Mouse (Mus musculus) heart, embryonic 13.5 days (tissue): Measurements from ENCODE around the gene Eomes. TPM values are rescaled to one million over a fixed set of nuclear protein-coding genes. Genes with fewer than 3 reads are reported as not detected.

Experiments
- ATAC-seq: fragments of 200-750 bp; cut with Nextera tagmentation; 2 replicates; pipeline ENCODE4 v1.8.0; 2017; ENCODE audit warnings: moderate TSS enrichment; ENCODE audit not compliant: insufficient number of reproducible peaks, low FRiP score, low TSS enrichment; ENCODE audit errors: extremely low read depth
- H3K27ac ChIP-seq: fragments of 300-500 bp; sonication (generic); replicated peaks from 2 replicates; pipeline ENCODE4 v1.5.1; 2015; ENCODE audit warnings: moderate library complexity, mild to moderate bottlenecking, inconsistent platforms
- H3K27me3 ChIP-seq: fragments of 300-500 bp; sonication (generic); replicated peaks from 2 replicates; pipeline ENCODE4 v1.6.1; 2015; ENCODE audit warnings: mild to moderate bottlenecking, inconsistent platforms
- H3K36me3 ChIP-seq: fragments of 300-500 bp; sonication (generic); 2 replicates; pipeline ENCODE4 v1.6.1; 2015; ENCODE audit warnings: mild to moderate bottlenecking, inconsistent platforms
- H3K4me1 ChIP-seq: fragments of 300-500 bp; sonication (generic); 2 replicates; pipeline ENCODE4 v1.6.1; 2015; ENCODE audit warnings: inconsistent platforms
- H3K4me2 ChIP-seq: fragments of 300-500 bp; sonication (generic); 2 replicates; pipeline ENCODE4 v1.6.1; 2015; ENCODE audit warnings: inconsistent platforms, mild to moderate bottlenecking, moderate library complexity
- H3K4me3 ChIP-seq: fragments of 300-500 bp; sonication (generic); 2 replicates; pipeline ENCODE4 v1.5.1; 2015; ENCODE audit warnings: moderate library complexity, mild to moderate bottlenecking, inconsistent platforms
- H3K9ac ChIP-seq: fragments of 300-500 bp; sonication (generic); 2 replicates; pipeline ENCODE4 v1.6.1; 2015; ENCODE audit warnings: inconsistent platforms, mild to moderate bottlenecking, moderate library complexity
- H3K9me3 ChIP-seq: fragments of 300-500 bp; sonication (generic); 2 replicates; pipeline ENCODE4 v1.6.1; 2016; ENCODE audit warnings: inconsistent platforms
- WGBS: fragments of 180-500 bp; shearing (Covaris S2); methylation state at CpG from one replicate; pipeline ENCODE4 v1.1.7; 2015; ENCODE audit warnings: mixed read lengths; 5-methylcytosine and 5-hydroxymethylcytosine counted together
- polyA plus RNA-seq: library from polyadenylated mRNA; unstranded; fragments of >200 nt; fragmentation: Nextera tagmentation; extraction: Ambion mirVana; gene quantifications from 2 replicates; pipeline ENCODE4 v1.2.1, GENCODE M21; 2015

The Eomes gene
- polyA plus RNA-seq, 1 experiment from 2014 or later, result not detected

DNA sequence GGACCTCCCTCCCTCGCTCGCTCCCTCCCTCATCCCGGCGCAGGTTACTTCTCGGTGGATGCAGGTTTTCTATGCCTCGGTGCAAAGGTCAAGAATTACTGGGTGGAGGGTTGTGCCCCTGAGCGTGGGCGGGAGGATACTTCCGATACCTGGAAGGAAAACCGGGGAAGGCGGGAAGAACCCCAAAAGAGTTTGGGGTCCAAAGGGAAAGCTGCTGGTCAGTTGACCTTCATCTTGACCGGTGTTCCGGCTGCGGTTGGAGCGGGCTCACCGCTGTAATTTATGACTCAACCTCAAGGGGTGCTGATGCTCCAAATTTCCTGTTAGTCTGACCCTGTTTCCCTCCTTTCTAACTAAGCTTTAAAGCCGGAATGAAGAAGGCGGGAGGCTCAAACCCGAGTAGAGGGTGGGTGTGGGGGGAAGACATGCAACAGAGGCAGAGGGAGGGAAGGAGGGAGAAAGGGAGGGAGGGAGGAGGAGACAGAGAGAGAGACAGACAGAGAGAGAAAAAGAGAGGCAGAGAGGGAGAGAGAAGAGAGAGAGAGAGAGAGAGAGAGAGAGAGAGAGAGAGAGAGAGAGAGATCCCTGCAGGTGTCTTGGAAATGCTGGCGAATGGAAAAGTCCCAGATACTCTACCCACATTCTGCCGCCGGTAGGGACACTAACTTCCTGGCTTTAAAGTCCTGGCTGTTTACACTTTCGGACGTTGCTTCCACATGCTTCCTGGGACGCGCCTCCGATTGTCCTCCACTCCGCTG, 10.3 kb downstream of the Eomes start:
- WGBS, result under 1% methylated on average over 28 of the region's 28 CpGs
- Histone ChIP-seq H3K9me3 (no peaks in the 10 kb centered on the region), H3K9ac (peak overlapping the region; percentile 71), H3K27me3 (peaks cover 73% of the 10 kb centered on the region), H3K4me1 (peaks cover 30% of the 10 kb centered on the region), H3K27ac (no peak overlapping the region), H3K4me3 (peak overlapping the region; percentile 52), H3K4me2 (peak overlapping the region; percentile 83), H3K36me3 (no peaks in the 10 kb centered on the region)
- no peak for ATAC-seq

DNA sequence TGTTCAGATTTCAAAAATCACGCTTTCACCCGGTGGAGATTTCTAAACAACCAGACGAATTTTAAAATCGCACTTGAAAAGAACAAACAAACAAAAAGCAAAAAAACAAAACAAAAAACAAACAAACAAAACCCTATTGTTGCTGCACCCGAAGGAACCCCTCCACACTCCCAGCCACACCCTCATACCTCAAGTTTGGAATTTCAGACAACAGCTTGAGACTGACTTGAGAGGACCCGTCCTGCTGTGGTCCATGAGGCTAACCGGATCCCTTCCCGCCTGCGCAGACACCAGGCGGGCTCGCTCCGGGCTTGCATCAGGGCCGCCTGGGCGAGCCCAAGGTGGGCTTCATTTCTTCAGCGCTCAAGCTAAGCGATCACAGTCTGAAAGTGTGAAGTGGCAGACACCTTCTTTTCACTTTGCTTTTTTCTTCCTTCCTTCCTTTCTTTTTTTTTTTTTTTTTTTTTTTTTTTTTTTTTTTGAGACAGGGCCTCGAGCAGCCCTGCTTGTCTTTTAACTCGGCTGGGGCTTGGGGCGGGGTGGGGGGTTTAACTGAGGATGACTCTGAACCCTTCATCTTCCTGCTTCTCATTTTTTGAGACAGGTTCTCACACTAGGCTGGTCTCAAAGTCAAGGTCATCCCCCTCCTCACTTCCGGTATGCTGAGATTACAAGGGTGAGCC, 11.0 kb downstream of the Eomes start:
- WGBS, result 3% methylated on average over 20 of the region's 20 CpGs
- peaks cover 30% of the 10 kb centered on the region for H3K4me1 ChIP-seq
- H3K27me3 ChIP-seq, result peaks cover 66% of the 10 kb centered on the region
- peak overlapping the region; percentile 72 for H3K9ac ChIP-seq
- peak overlapping the region; percentile 52 for H3K4me3 ChIP-seq
- H3K4me2 ChIP-seq, result peak overlapping the region; percentile 83
- peaks cover under 1% of the 10 kb centered on the region; the same call in 1 of the 2 replicates for H3K9me3 ChIP-seq
- no peaks in the 10 kb centered on the region for H3K36me3 ChIP-seq
- ATAC-seq, result no peak
- H3K27ac ChIP-seq, result no peak overlapping the region

DNA sequence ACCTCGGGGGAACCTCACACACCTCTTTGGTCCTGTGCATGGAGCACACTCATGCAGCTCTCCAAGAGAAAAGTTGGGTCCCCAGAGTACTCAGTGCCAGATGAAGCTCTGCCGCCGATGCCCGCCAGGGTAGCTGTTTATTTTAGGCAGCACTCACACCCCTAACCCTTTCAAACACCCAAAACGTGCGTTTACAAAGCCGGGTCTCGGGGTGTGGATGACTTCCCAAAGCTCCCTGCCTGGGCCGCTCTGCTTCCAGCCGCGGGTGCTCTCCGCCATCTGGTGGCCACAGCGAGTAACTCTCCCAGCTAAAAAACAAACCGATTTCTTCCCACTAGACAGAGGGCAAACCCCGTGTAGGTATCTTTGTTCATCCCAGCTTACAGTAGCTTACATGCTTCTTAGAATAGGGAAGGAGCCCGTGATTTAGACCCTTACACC, 11.6 kb downstream of the Eomes start:
- peak overlapping the region; percentile 72 for H3K9ac ChIP-seq
- no peaks in the 10 kb centered on the region for H3K36me3 ChIP-seq
- WGBS, result 0% methylated on average over 16 of the region's 16 CpGs
- H3K27me3 ChIP-seq, result peaks cover 60% of the 10 kb centered on the region
- peak overlapping the region; percentile 83 for H3K4me2 ChIP-seq
- ATAC-seq, result 0 out of 2 replicates have a peak, but pooled peaks have one; percentile 31
- peaks cover 30% of the 10 kb centered on the region for H3K4me1 ChIP-seq
- H3K4me3 ChIP-seq, result peak overlapping the region; percentile 52
- peaks cover 4% of the 10 kb centered on the region; the same call in 1 of the 2 replicates for H3K9me3 ChIP-seq
- no peak overlapping the region for H3K27ac ChIP-seq

DNA sequence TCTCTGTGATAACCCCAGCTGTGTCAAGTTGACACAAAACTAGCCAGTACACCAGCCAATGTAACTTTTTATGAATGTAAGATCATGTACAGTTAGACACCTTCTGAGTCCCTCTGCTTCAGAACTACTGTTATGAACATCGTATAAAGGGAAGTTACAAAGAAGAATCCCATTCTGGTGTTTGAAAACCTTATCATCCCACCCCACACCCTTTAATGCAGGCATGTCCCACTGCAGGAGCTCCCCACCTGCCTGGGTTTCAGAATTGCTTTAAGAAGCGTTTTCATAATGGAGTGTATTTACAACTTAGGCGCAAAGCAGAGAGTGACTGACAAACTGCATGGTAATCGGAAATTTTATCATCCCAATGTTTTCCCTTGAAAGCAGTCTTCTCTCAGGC, 13.2 kb downstream of the Eomes start:
- Histone ChIP-seq H3K27ac (no peak overlapping the region), H3K4me1 (peaks cover 30% of the 10 kb centered on the region), H3K9me3 (peaks cover 4% of the 10 kb centered on the region; the same call in 1 of the 2 replicates), H3K36me3 (no peaks in the 10 kb centered on the region), H3K27me3 (peaks cover 44% of the 10 kb centered on the region), H3K4me3 (no peak overlapping the region), H3K4me2 (no peak overlapping the region), H3K9ac (no peak overlapping the region)
- WGBS, result 75% methylated on average over 4 of the region's 4 CpGs
- ATAC-seq, result no peak

DNA sequence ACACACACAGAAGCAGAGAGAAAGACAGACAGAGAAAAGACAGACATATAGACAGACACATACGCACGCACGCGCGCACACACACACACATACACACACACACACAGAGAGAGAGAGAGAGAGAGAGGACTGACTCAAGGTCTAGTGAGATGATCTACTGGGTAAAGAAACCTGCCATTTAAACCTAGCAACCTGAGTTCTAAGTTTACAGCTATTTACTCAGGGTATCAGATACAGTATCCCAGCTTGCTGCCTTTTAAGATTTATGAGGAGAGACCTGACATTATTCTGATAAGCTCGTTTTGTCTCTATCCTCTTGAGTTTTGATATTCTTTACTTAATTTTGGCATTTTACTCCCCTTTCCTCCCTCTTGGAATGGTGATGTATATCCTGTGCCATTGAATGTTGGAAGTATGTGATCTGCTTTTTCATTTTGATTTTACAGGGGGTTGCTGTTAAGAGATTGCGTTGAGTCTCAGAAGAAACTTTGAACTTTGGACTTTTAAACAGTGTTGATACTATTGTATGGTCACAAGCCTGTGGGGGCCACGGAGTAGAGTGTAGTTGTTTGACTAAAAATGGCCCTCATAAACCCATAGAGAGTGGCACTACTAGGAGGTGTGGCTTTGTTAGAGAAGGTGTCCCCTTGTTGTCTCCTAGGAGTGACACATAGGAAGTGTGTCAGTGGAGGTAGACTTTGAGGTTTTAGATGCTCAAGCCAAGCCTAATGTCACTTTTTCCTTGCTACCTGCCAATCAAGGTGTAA, 15.1 kb downstream of the Eomes start:
- Histone ChIP-seq H3K4me1 (peaks cover 12% of the 10 kb centered on the region), H3K27ac (no peak overlapping the region), H3K4me2 (no peak overlapping the region), H3K4me3 (no peak overlapping the region), H3K36me3 (no peaks in the 10 kb centered on the region), H3K9me3 (peaks cover 4% of the 10 kb centered on the region; the same call in 1 of the 2 replicates), H3K9ac (no peak overlapping the region), H3K27me3 (peaks cover 25% of the 10 kb centered on the region)
- no peak for ATAC-seq
- 76% methylated on average over 8 of the region's 8 CpGs for WGBS

DNA sequence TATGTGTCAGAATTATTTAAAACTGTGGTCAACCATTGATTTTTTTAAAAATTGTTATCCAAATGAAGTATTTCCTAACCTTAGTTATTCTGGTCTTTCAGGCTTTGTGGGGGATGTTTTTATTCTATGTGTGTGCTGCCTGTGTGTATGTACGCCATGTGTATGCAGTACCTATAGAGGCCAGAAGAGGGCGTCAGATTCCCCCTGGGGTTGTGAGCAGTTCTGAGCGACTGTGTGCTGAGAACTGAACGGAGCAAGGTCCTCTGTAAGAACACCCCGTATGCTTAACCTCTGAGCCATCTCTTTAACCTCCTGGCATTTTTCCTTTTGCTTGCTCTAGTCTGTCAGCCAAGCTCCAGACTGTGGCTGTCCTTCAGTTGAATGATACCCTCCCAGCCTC, 16.1 kb downstream of the Eomes start:
- H3K27ac ChIP-seq, result no peak overlapping the region
- no peak overlapping the region for H3K4me2 ChIP-seq
- no peaks in the 10 kb centered on the region for H3K36me3 ChIP-seq
- peaks cover 4% of the 10 kb centered on the region for H3K4me1 ChIP-seq
- WGBS, result 78% methylated on average over 5 of the region's 5 CpGs
- H3K27me3 ChIP-seq, result peaks cover 19% of the 10 kb centered on the region; the same call in 1 of the 2 replicates
- H3K9me3 ChIP-seq, result peaks cover 4% of the 10 kb centered on the region; the same call in 1 of the 2 replicates
- H3K4me3 ChIP-seq, result no peak overlapping the region
- H3K9ac ChIP-seq, result no peak overlapping the region
- no peak for ATAC-seq

DNA sequence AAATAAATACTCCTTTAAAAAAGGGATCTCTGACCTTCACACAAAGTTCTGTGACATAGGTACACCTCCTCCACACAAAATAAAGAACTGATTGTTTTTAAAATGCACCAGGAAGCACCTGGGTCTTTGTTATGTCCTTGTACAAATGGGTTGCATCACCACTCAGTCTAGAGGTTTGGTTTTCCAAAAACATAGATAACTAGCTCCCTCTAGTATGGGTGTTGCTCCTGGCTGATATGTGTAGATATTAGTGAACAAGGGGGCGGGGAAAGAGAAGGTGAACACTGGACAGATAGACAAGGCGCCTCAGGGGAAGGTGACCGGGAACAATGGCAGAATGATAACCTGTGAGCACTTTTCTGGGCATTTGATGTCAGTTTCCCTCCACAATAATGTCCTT, 17.9 kb downstream of the Eomes start:
- Histone ChIP-seq H3K36me3 (no peaks in the 10 kb centered on the region), H3K4me1 (no peaks in the 10 kb centered on the region), H3K27me3 (peaks cover 7% of the 10 kb centered on the region; the same call in 1 of the 2 replicates), H3K4me3 (no peak overlapping the region), H3K9me3 (peaks cover 4% of the 10 kb centered on the region; the same call in 1 of the 2 replicates), H3K27ac (no peak overlapping the region), H3K9ac (no peak overlapping the region), H3K4me2 (no peak overlapping the region)
- ATAC-seq, result no peak
- 72% methylated on average over 3 of the region's 3 CpGs for WGBS

DNA sequence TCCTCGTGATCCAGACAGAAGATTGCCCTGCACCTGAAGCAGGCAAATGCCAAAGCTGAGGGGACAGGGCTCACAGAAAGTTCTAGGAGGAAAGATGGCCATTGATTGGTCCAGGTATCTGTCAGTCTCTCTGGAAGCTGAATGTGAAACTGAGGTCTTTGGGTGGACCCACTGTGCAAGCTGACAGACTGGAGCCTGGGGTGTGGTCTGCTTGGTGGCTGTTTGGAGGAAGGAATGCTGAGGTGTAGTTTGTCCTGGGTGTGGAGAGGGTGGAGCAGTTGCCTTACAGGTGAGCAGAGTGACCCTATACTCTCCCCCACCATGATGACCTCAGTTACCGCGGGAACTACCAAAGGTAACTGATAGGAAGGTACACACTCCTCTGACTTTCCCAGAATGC, 18.9 kb downstream of the Eomes start:
- Histone ChIP-seq H3K27ac (no peak overlapping the region), H3K9me3 (peaks cover 4% of the 10 kb centered on the region; the same call in 1 of the 2 replicates), H3K36me3 (no peaks in the 10 kb centered on the region), H3K9ac (no peak overlapping the region), H3K27me3 (no peaks in the 10 kb centered on the region), H3K4me3 (no peak overlapping the region), H3K4me2 (no peak overlapping the region), H3K4me1 (no peaks in the 10 kb centered on the region)
- 76% methylated on average over 3 of the region's 3 CpGs for WGBS
- no peak for ATAC-seq

DNA sequence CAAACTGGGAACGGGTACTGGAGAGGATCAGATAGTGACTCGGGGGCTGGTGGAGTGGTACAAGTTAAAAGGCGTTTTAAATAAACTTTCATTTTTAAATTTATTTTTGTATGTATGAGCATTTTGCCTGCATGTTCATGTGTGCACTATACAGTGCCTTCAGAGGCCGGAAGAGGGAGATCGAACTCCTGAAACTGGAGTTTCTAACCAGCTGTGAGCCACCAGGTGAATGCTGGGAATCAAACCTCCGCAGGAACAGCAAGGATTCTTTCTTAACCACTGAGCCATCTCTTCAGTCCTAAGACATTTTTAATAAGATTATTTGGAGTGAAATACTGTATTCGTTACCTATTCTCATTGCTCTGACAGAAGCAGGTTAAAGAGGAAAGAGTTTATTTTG, 20.0 kb downstream of the Eomes start:
- 54% methylated on average over 7 of the region's 7 CpGs for WGBS
- ATAC-seq, result no peak

DNA sequence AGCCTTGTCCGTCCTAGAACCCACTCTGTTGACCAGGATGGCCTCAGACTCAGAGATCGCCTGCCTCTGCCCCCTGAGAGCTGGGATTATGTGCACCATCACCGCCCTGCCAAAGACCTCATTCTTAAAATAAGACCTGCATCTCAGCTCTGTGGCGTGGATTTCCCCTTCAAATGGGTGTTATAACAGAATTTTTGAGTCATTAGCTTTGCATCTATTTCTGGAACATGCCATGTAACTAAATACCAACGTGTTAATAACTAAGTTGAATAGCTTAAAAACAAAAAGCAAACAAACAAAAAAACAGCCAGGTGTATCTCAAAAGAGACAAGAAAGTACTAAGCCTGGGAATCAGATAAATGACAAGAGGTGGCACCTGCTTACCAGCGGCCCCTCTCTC, 23.0 kb downstream of the Eomes start:
- Histone ChIP-seq H3K4me3 (no peak overlapping the region), H3K9me3 (no peaks in the 10 kb centered on the region), H3K4me1 (peaks cover 4% of the 10 kb centered on the region; the same call in 1 of the 2 replicates), H3K27me3 (no peaks in the 10 kb centered on the region), H3K4me2 (no peak overlapping the region), H3K9ac (no peak overlapping the region), H3K27ac (no peak overlapping the region), H3K36me3 (no peaks in the 10 kb centered on the region)
- 77% methylated on average over 6 of the region's 6 CpGs for WGBS
- ATAC-seq, result no peak

More for the DNA sequence above, 20.0 kb downstream of the Eomes start:
- Histone ChIP-seq H3K4me2 (no peak overlapping the region), H3K4me1 (no peaks in the 10 kb centered on the region), H3K4me3 (no peak overlapping the region), H3K27me3 (no peaks in the 10 kb centered on the region), H3K9me3 (peaks cover 4% of the 10 kb centered on the region; the same call in 1 of the 2 replicates), H3K27ac (no peak overlapping the region), H3K9ac (no peak overlapping the region), H3K36me3 (no peaks in the 10 kb centered on the region)

DNA sequence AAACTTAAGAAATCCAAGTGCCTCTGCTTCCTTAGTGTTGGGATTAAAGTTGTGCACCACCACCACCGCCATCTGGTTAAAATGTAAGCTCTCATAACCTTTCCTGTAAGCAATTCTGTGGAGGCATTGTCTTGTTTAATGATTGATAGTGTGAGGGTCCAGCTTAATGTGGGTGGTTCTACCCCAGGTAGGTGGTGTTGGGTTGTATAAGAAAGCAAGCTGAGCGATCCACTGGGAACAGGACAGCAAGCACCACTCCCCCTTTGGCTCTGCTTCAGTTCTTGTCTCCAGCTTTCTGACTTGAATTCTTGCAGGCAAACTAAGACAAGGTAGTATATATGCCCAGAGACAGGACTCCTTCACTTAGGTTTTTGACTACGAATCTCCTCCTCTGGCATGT, 26.6 kb downstream of the Eomes start:
- Histone ChIP-seq H3K27ac (no peak overlapping the region), H3K4me3 (no peak overlapping the region), H3K9me3 (no peaks in the 10 kb centered on the region), H3K4me2 (no peak overlapping the region), H3K36me3 (no peaks in the 10 kb centered on the region), H3K4me1 (peaks cover 28% of the 10 kb centered on the region), H3K27me3 (no peaks in the 10 kb centered on the region), H3K9ac (no peak overlapping the region)
- WGBS, result 74% methylated on average over 3 of the region's 3 CpGs
- no peak for ATAC-seq
